Mouse (Mus musculus) thymus, adult 2 months (tissue): ENCODE measurements around the gene Sacs. TPM values are rescaled to one million over a fixed set of nuclear protein-coding genes. Genes with fewer than 3 reads are reported as not detected.

ENCODE experiments used
- DNase-seq: peaks from one replicate; pipeline ENCODE4 v3.0.0; 2021
- H3K27ac ChIP-seq: fragments of 200-500 bp; 2 replicates; pipeline ENCODE4 v1.5.1; 2012; ENCODE audit warnings: low read length, control low read depth; ENCODE audit not compliant: control insufficient read depth, insufficient read depth
- H3K27me3 ChIP-seq: fragments of 200-500 bp; 2 replicates; pipeline ENCODE4 v1.6.1; 2012; ENCODE audit warnings: mild to moderate bottlenecking, low read length, moderate library complexity, mixed read lengths; ENCODE audit not compliant: control insufficient read depth, insufficient read depth
- H3K36me3 ChIP-seq: fragments of 200-500 bp; 2 replicates; pipeline ENCODE4 v1.6.1; 2012; ENCODE audit warnings: mild to moderate bottlenecking, low read length, moderate library complexity; ENCODE audit not compliant: control insufficient read depth, insufficient read depth
- H3K4me1 ChIP-seq: fragments of 200-500 bp; replicated peaks from 2 replicates; pipeline ENCODE4 v1.6.1; 2012; ENCODE audit warnings: low read length; ENCODE audit not compliant: control insufficient read depth, insufficient read depth
- H3K4me3 ChIP-seq: fragments of 200-500 bp; 2 replicates; pipeline ENCODE4 v1.5.1; 2012; ENCODE audit warnings: mild to moderate bottlenecking, low read length, control low read depth, moderate library complexity; ENCODE audit not compliant: control insufficient read depth, insufficient read depth
- CTCF ChIP-seq: fragments of 200-500 bp; IDR thresholded peaks from 2 replicates; pipeline ENCODE4 v1.5.1; 2012; ENCODE audit warnings: mild to moderate bottlenecking, control low read depth, low read length, moderate library complexity, borderline replicate concordance; ENCODE audit not compliant: control insufficient read depth, poor library complexity, insufficient read depth; ENCODE audit errors: extremely low read depth
- POLR2A ChIP-seq: fragments of 200-500 bp; IDR thresholded peaks from 2 replicates; pipeline ENCODE4 v1.6.1; 2012; ENCODE audit warnings: mild to moderate bottlenecking, low read length, control low read depth, moderate library complexity; ENCODE audit not compliant: control insufficient read depth, poor library complexity, insufficient read depth; ENCODE audit errors: extremely low read depth
- WGBS: fragments of 180-500 bp; shearing (Covaris S2); methylation state at CpG from one replicate; pipeline ENCODE4 v1.1.7; 2018; 5-methylcytosine and 5-hydroxymethylcytosine counted together
- polyA plus RNA-seq: library from polyadenylated mRNA; depleted of rRNA; stranded (reverse); fragments of >200 nt; gene quantifications from 2 replicates; pipeline ENCODE4 v1.2.3, GENCODE M21; 2012; rRNA removed

Gene Sacs
- polyA plus RNA-seq, 1 experiment = 3.4 TPM

- Histone ChIP-seq H3K4me1 (no peaks in the 10 kb centered on the region), H3K27ac (no peak overlapping the region), H3K36me3 (no peaks in the 10 kb centered on the region), H3K27me3 (no peaks in the 10 kb centered on the region; the same call in 1 of the 2 replicates), H3K4me3 (no peak overlapping the region)
- DNase-seq = peak; percentile 64
- TF ChIP-seq POLR2A (0 out of 2 replicates have a peak, but pooled peaks have one; percentile 15), CTCF (peak; percentile 69; the same call in 1 of the 2 replicates)
- WGBS = 41% methylated on average over 1 of the region's 1 CpGs
These were observed 139.0 kb downstream of the Sacs start for GRCm38 (mm10) chr14:61277285-61277684.

GRCm38 (mm10) chr14:61278676-61279300, 140.5 kb downstream of the Sacs start:
- no peaks in the 10 kb centered on the region for H3K36me3 ChIP-seq

GRCm38 (mm10) chr14:61288606-61289286, 150.5 kb downstream of the Sacs start:
- H3K36me3 ChIP-seq = no peaks in the 10 kb centered on the region
- no peaks in the 10 kb centered on the region for H3K27me3 ChIP-seq
- H3K4me1 ChIP-seq = peaks cover 4% of the 10 kb centered on the region
- WGBS = 8% methylated on average over 19 of the region's 19 CpGs
- TF ChIP-seq POLR2A (no peak), CTCF (no peak)
- H3K27ac ChIP-seq = no peak overlapping the region
- 0 out of 2 replicates have a peak overlapping the region, but pooled peaks have one; percentile 7 for H3K4me3 ChIP-seq
- peak; percentile 3 for DNase-seq

More at GRCm38 (mm10) chr14:61278676-61279300, 140.5 kb downstream of the Sacs start:
- TF ChIP-seq POLR2A (no peak), CTCF (no peak)
- DNase-seq = no peak
- no peaks in the 10 kb centered on the region for H3K4me1 ChIP-seq
- 73% methylated on average over 7 of the region's 7 CpGs for WGBS
- H3K27ac ChIP-seq = no peak overlapping the region
- H3K4me3 ChIP-seq = no peak overlapping the region
- H3K27me3 ChIP-seq = no peaks in the 10 kb centered on the region; the same call in 1 of the 2 replicates

Other genes starting within 250 kb of the Sacs start
- 2.2 and 4.6 TPM in 2 replicates for gene Tnfrsf19, start 92.0 kb upstream of the Sacs start, polyA plus RNA-seq
- 0.33 and 3.3 TPM in 2 replicates for gene Sgcg, start 120.0 kb downstream of the Sacs start, polyA plus RNA-seq
- 2.5 and 3.4 TPM in 2 replicates for gene Arl11, start 171.3 kb downstream of the Sacs start, polyA plus RNA-seq
- 1.6 and 2.0 TPM in 2 replicates for gene Ebpl, start 222.0 kb downstream of the Sacs start, polyA plus RNA-seq